Mouse (Mus musculus) monocyte, adult 2 months (primary cell): ENCODE results near the gene Cd99l2.

ENCODE experiments used
- DNase-seq, 2 experiments: peaks; one replicate each; pipeline ENCODE4 v3.0.0; 2022; ENCODE audit warnings: low spot score in 2 of 2, low read depth in 1 of 2

Gene Cd99l2

GRCm38 (mm10) chrX:71468639-71469295, 23.9 kb downstream of the Cd99l2 start:
- DNase-seq: no peak

- no peak for DNase-seq
Observed at GRCm38 (mm10) chrX:71467491-71467890, 25.2 kb downstream of the Cd99l2 start.

GRCm38 (mm10) chrX:71465417-71465816, 27.2 kb downstream of the Cd99l2 start:
- DNase-seq: no peak

GRCm38 (mm10) chrX:71464138-71464826, 28.4 kb downstream of the Cd99l2 start:
- no peak for DNase-seq

GRCm38 (mm10) chrX:71456078-71456737, 36.4 kb downstream of the Cd99l2 start:
- DNase-seq: no peak

GRCm38 (mm10) chrX:71442916-71443315, 49.7 kb downstream of the Cd99l2 start:
- DNase-seq: no peak

GRCm38 (mm10) chrX:71439473-71439872, 53.2 kb downstream of the Cd99l2 start:
- no peak for DNase-seq

GRCm38 (mm10) chrX:71435542-71435941, 57.1 kb downstream of the Cd99l2 start:
- DNase-seq: no peak

GRCm38 (mm10) chrX:71434860-71435259, 57.8 kb downstream of the Cd99l2 start:
- DNase-seq: no peak

- DNase-seq: no peak
Observed at GRCm38 (mm10) chrX:71434448-71434847, 58.2 kb downstream of the Cd99l2 start.

GRCm38 (mm10) chrX:71430900-71431299, 61.7 kb downstream of the Cd99l2 start:
- DNase-seq: no peak

- no peak for DNase-seq
Observed at GRCm38 (mm10) chrX:71427491-71427890, 65.2 kb downstream of the Cd99l2 start.

GRCm38 (mm10) chrX:71425746-71426519, 66.7 kb downstream of the Cd99l2 start:
- peak; percentile 1 to 43 for DNase-seq

GRCm38 (mm10) chrX:71424852-71425251, 67.8 kb downstream of the Cd99l2 start:
- DNase-seq: no peak

GRCm38 (mm10) chrX:71413616-71414015, 79.0 kb downstream of the Cd99l2 start:
- no peak for DNase-seq

GRCm38 (mm10) chrX:71412776-71413175, 79.9 kb downstream of the Cd99l2 start:
- DNase-seq: no peak

GRCm38 (mm10) chrX:71408386-71408785, 84.3 kb downstream of the Cd99l2 start:
- DNase-seq: no peak

GRCm38 (mm10) chrX:71406290-71406689, 86.4 kb downstream of the Cd99l2 start:
- no peak for DNase-seq

GRCm38 (mm10) chrX:71396326-71396725, 96.3 kb downstream of the Cd99l2 start:
- no peak for DNase-seq

- DNase-seq: no peak
Observed at GRCm38 (mm10) chrX:71381571-71381970, 111.1 kb downstream of the Cd99l2 start.

GRCm38 (mm10) chrX:71378435-71378834, 114.2 kb downstream of the Cd99l2 start:
- no peak for DNase-seq
